Mouse (Mus musculus) forebrain, embryonic 12.5 days (tissue): ENCODE results near the gene Cd247. TPM values are rescaled to one million over a fixed set of nuclear protein-coding genes. Genes with fewer than 3 reads are reported as not detected.

Experiments used
- ATAC-seq: fragments of 200-750 bp; cut with Nextera tagmentation; 2 replicates; pipeline ENCODE4 v1.8.0; 2017; ENCODE audit warnings: moderate TSS enrichment; ENCODE audit not compliant: low FRiP score
- H3K27ac ChIP-seq: fragments of 300-500 bp; sonication (generic); 2 replicates; pipeline ENCODE4 v1.5.1; 2016; ENCODE audit warnings: mild to moderate bottlenecking
- H3K27me3 ChIP-seq: fragments of 300-500 bp; sonication (generic); 2 replicates; pipeline ENCODE4 v1.6.1; 2016; ENCODE audit warnings: mild to moderate bottlenecking
- H3K36me3 ChIP-seq: fragments of 300-500 bp; sonication (generic); replicated peaks from 2 replicates; pipeline ENCODE4 v1.6.1; 2016; ENCODE audit warnings: mild to moderate bottlenecking
- H3K4me1 ChIP-seq: fragments of 300-500 bp; sonication (generic); 2 replicates; pipeline ENCODE4 v1.6.1; 2016
- H3K4me2 ChIP-seq: fragments of 300-500 bp; sonication (generic); 2 replicates; pipeline ENCODE4 v1.6.1; 2016; ENCODE audit warnings: mild to moderate bottlenecking, moderate library complexity
- H3K4me3 ChIP-seq: fragments of 300-500 bp; sonication (generic); replicated peaks from 2 replicates; pipeline ENCODE4 v1.5.1; 2016; ENCODE audit warnings: mild to moderate bottlenecking
- H3K9ac ChIP-seq: fragments of 300-500 bp; sonication (generic); 2 replicates; pipeline ENCODE4 v1.6.1; 2016; ENCODE audit warnings: mild to moderate bottlenecking
- H3K9me3 ChIP-seq: fragments of 300-500 bp; sonication (generic); 2 replicates; pipeline ENCODE4 v1.6.1; 2016
- WGBS: fragments of 180-500 bp; shearing (Covaris S2); methylation state at CpG from one replicate; pipeline ENCODE4 v1.1.7; 2016; 5-methylcytosine and 5-hydroxymethylcytosine counted together
- polyA plus RNA-seq: library from polyadenylated mRNA; unstranded; fragments of >200 nt; fragmentation: Nextera tagmentation; extraction: Ambion mirVana; gene quantifications from 2 replicates; pipeline ENCODE4 v1.2.1, GENCODE M21; 2016

Cd247 gene
- polyA plus RNA-seq, 1 experiment from 2014 or later, result 1.1 TPM

DNA sequence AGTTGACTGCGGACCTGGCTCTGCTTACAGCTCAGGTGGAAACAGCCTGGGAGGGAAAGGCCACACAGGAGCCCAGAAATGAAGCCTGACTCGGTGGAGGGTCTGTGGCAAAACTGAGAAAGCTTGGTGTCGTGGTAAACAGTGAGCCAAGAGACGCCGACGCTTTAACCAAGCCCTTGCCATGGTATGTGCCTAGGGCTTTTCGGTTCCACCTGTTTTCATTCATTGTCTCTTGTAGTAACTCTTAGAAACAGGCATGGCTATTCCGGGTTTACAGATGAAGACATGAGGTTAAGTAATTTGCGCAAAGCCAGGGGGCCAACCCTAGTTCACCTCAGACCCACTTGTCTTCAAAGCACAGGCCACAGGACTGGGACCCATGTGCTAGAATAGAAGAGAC, 23.9 kb upstream of the Cd247 start:
- Histone ChIP-seq H3K27ac (no peak overlapping the region), H3K36me3 (no peaks in the 10 kb centered on the region), H3K27me3 (peaks cover 31% of the 10 kb centered on the region), H3K4me3 (peak overlapping the region; percentile 73), H3K9ac (peak overlapping the region; percentile 70; the same call in 1 of the 2 replicates), H3K4me1 (peaks cover 13% of the 10 kb centered on the region), H3K4me2 (peak overlapping the region; percentile 87), H3K9me3 (no peaks in the 10 kb centered on the region)
- no peak for ATAC-seq
- WGBS, result 53% methylated on average over 9 of the region's 9 CpGs

DNA sequence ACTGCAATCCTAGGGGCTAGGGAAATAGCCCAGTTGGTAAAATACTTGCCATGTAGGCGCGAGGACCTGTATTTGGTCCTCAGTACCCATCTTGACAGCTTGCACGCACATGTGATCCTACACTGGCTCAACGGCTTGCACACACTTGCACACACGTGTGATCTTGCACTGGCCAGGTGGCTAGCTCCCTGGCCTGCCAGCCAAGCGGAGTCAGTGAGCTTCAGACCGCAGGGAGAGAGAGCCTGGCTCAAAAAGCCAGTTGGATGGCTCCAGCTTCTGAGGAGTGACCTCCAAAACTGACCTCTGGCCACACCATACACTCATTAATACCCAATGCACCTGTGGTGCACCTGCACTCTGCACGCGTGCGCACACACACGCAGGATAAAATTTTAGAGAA, 23.4 kb upstream of the Cd247 start:
- Histone ChIP-seq H3K9me3 (no peaks in the 10 kb centered on the region), H3K36me3 (no peaks in the 10 kb centered on the region), H3K27ac (no peak overlapping the region), H3K4me1 (peaks cover 13% of the 10 kb centered on the region), H3K27me3 (peaks cover 31% of the 10 kb centered on the region), H3K4me3 (no peak overlapping the region), H3K4me2 (peak overlapping the region; percentile 87; the same call in 1 of the 2 replicates), H3K9ac (no peak overlapping the region)
- WGBS, result 86% methylated on average over 11 of the region's 11 CpGs
- ATAC-seq, result no peak

DNA sequence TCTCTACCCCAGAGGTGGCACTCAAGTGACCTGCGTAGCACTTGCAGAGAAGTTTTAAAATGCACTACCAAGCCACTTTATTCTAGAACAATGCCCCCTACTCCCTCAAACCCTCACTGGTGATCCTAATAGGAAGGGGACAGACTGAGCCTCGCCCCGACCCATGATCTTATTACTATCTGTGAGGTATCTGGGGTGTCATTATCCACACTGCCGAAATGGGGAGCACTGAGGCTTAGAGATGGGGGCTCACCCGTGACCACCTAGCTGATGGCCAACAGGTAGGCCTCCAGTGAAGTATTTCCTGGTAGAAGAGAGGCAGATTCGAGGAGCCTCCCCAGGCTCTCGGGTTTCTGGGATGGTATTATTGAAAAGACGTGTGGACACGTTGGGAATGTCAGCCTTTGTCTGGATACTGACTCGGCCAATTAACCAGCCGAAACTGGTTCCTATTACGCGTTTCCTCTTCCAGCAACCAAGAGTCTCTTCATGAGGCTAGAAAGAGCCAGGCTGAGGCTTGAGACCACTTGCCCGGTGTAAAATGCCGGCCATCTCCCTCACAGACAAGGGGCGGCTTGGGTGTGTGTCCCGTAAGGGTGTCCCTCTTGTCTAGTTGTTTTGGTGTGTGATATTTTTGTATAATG, 22.7 kb upstream of the Cd247 start:
- peaks cover 13% of the 10 kb centered on the region for H3K4me1 ChIP-seq
- H3K27me3 ChIP-seq, result peaks cover 31% of the 10 kb centered on the region
- 76% methylated on average over 17 of the region's 17 CpGs for WGBS
- H3K4me3 ChIP-seq, result no peak overlapping the region
- no peaks in the 10 kb centered on the region for H3K9me3 ChIP-seq
- H3K36me3 ChIP-seq, result no peaks in the 10 kb centered on the region
- H3K9ac ChIP-seq, result no peak overlapping the region
- H3K27ac ChIP-seq, result no peak overlapping the region
- no peak for ATAC-seq
- no peak overlapping the region for H3K4me2 ChIP-seq

DNA sequence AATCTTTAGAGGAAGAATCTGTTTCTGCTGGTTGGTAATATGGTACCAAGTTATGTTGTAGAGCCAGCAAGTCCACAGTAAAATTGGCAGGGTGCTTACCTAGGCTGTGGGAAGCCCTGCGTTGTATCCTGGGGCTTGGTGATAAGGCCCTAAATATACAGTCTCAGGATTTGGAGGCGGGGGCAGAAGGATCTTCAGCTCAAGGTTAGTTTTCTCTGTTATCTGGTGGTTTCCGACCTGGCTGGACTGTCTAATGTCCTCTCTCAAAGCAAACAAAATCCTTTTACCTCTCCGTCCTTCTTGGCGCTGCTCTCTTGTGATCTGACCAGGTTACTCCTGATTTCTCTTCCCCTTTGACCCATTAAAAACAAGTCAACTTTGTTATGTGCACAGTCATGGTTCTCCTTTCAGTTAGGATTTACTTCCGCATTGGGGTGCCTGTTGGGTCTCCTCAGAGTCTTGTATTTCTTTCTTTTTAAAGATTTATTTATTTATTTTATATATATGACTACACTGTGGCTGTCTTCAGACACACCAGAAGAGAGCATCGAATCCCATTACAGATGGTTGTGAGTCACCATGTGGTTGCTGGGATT, 22.1 kb upstream of the Cd247 start:
- Histone ChIP-seq H3K36me3 (no peaks in the 10 kb centered on the region), H3K4me3 (no peak overlapping the region), H3K9me3 (no peaks in the 10 kb centered on the region), H3K4me1 (peaks cover 15% of the 10 kb centered on the region), H3K27ac (no peak overlapping the region), H3K27me3 (peaks cover 31% of the 10 kb centered on the region), H3K9ac (no peak overlapping the region), H3K4me2 (no peak overlapping the region)
- WGBS, result 89% methylated on average over 7 of the region's 7 CpGs
- ATAC-seq, result no peak

DNA sequence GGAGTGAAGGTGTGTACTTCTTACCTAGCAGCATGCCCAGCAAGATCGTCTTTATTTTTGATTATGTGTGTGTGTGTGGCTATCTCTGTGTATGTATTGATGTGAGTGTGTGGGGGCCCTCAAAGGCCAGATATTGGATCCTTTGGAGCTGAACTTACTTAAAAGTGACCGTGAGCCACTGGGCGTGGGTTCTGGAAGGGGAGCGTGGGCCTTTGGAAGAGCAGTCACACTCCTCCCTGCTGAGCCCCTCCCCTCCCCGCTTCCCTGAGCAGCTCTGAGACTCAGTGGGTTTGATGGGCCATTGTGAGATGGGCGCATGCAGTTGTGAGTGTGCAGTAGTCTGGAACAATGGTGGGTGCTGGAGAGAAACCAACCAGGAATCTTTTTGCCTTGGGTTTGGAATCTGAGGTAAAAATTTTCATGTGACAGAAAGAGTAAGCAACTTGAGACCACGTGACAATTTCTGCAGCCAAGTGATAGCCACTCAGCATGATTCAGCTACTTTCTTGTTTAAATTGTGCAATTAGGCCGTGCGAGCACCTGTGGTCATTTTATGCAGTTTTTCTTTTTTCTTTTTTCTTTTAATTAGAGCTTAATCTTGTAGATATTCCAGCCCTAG, 19.5 kb upstream of the Cd247 start:
- H3K4me3 ChIP-seq, result no peak overlapping the region
- H3K4me1 ChIP-seq, result peaks cover 19% of the 10 kb centered on the region
- H3K27me3 ChIP-seq, result peaks cover 40% of the 10 kb centered on the region
- H3K9me3 ChIP-seq, result no peaks in the 10 kb centered on the region
- no peak for ATAC-seq
- no peak overlapping the region for H3K4me2 ChIP-seq
- WGBS, result 80% methylated on average over 9 of the region's 9 CpGs
- H3K27ac ChIP-seq, result no peak overlapping the region
- no peak overlapping the region for H3K9ac ChIP-seq
- H3K36me3 ChIP-seq, result no peaks in the 10 kb centered on the region

DNA sequence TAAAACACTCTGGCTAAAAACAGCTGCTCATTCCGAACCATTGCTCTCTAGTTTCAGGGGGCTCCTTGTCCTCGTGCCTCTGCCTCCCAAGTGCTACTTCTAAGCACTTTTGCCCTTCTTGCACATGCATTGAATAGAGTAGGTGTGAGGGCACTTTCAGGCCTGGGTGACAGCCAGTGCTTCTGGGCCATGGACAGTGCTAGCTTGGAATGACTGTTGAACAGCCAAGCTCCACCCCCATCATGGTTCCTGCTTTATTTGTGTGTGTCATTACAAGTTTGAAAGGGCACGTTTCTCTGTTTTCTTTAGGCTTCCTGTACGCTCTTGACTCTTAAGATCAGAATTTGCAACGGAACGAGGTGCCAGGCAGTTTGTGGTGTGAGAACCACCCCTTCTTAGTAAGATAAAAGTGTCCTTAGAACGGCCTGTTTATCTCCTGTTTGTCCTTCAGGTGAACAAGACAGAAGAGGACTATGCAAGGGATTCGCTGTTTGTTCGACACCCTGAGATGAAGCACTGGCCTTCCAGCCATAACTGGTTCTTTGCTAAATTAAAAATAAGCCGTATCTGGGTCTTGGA, 18.2 kb upstream of the Cd247 start:
- H3K9me3 ChIP-seq, result no peaks in the 10 kb centered on the region
- peaks cover 10% of the 10 kb centered on the region for H3K4me1 ChIP-seq
- no peak overlapping the region for H3K27ac ChIP-seq
- 89% methylated on average over 10 of the region's 10 CpGs for WGBS
- no peak overlapping the region for H3K4me2 ChIP-seq
- H3K9ac ChIP-seq, result no peak overlapping the region
- H3K4me3 ChIP-seq, result no peak overlapping the region
- no peaks in the 10 kb centered on the region for H3K36me3 ChIP-seq
- H3K27me3 ChIP-seq, result peaks cover 28% of the 10 kb centered on the region; the same call in 1 of the 2 replicates
- ATAC-seq, result no peak

DNA sequence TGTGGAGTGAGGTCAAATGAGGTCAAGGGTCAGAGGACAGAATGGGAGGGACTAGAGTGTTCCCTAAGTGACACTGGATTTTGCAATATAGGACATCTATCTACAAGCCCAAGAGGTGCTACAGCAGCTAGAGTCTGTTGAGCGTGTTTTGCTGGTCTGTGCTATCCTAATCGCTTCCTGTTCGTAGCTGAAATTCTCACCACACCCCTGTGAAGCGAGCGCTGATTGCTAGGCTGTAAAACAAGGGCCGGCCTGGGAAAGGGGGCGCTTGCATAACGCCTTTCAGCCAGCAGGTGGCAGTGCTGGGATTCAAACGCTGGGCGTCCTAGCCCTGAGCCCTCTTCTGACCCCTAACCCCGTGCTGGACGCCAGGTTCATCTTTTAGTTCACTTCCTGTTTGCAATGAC, 17.0 kb upstream of the Cd247 start:
- Histone ChIP-seq H3K9ac (no peak overlapping the region), H3K4me1 (peaks cover 11% of the 10 kb centered on the region), H3K27me3 (peaks cover 25% of the 10 kb centered on the region; the same call in 1 of the 2 replicates), H3K27ac (no peak overlapping the region), H3K4me2 (peak overlapping the region; percentile 2; the same call in 1 of the 2 replicates), H3K4me3 (no peak overlapping the region), H3K36me3 (no peaks in the 10 kb centered on the region), H3K9me3 (no peaks in the 10 kb centered on the region)
- peak; percentile 67 for ATAC-seq
- WGBS, result 2% methylated on average over 12 of the region's 12 CpGs

DNA sequence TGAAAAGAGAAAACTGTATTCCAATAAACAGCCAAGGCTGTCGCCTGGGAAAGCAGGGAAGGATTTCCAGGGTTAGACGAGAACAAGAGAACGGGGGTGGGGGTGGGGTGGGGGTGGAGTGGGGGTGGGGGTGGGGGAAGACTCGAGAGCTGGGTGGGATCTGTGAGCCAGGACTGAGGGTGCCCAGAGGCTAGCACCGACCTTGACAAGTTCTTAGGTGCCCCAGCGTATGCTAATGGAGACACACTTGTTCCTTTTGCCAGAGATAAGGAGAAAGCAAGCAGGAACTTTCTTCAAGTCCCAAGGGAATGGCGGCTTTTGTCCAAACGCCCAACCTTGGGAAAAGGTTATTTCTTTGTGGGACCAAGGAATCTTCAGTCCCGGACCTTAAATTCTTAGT, 16.5 kb upstream of the Cd247 start:
- ATAC-seq, result no peak
- no peak overlapping the region for H3K9ac ChIP-seq
- H3K4me1 ChIP-seq, result peaks cover 16% of the 10 kb centered on the region
- no peaks in the 10 kb centered on the region for H3K36me3 ChIP-seq
- H3K4me2 ChIP-seq, result peak overlapping the region; percentile 2; the same call in 1 of the 2 replicates
- no peaks in the 10 kb centered on the region for H3K9me3 ChIP-seq
- no peak overlapping the region for H3K27ac ChIP-seq
- 52% methylated on average over 9 of the region's 9 CpGs for WGBS
- no peak overlapping the region for H3K4me3 ChIP-seq
- H3K27me3 ChIP-seq, result peaks cover 27% of the 10 kb centered on the region; the same call in 1 of the 2 replicates

DNA sequence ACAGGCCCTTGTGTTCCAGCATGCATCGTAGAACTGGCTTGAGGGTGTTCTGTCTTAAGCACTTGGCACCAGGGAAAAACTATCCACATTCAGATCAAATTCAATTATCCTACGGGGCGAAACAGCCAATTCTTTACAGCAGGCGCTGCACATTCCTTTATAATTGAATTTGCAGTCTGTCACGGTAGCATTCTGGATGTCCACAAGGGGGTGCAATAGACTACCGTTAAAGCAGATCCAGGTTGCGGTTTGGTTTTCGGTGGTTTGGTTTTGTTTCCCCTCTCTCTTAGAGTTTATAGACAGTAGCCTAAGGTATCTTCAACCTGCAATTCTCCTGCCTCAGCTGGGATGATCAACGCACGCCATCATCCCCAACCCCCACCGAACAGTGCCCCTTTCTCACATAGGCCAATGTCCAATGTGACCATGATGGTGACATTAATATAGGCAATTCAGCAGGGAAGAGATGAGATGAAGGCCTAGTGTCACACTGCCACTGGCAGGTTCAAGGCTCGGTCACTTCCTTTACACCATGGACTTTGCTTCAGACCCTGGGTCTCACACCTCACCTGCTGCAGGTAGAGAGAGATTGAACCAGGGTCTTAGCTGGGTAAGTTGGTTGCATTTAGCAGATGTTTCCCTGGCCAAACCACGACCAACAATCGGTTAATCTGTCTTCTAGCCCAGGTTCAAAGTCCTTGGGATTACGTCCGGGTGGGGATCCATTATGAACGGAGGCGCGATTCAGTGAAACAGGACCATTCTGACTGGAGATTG, 12.8 kb upstream of the Cd247 start:
- 46% methylated on average over 19 of the region's 19 CpGs for WGBS
- Histone ChIP-seq H3K4me1 (peaks cover 22% of the 10 kb centered on the region), H3K9ac (no peak overlapping the region)

DNA sequence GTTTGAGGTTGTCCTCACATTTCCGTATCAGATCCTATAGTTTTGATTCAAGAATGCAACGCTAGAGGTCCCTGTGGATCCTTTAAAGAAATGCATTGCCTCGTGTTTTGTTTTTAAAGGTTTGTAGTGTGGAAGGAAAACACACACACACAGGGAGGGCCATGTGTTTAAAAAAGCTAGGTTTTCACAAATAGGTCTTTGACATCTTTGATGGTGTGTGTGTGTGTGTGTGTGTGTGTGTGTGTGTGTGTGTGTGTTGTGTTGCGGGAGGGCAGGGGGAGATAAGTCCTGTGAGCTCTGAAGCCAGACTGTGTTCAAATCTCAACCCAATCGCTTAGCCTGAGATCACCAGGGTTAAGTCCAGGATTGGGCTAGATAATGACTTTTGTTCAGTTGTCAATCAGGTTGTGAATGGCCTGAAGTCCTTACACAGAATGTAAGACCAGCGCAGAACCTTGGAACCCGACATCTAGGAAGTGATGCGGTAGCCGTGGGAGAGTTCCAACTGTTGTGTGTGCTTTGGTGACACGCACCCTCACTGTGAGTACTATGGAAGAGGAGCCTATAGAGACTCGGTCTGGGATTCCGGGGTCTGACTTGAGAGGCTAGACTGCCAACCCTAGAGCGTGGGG, 8.4 kb upstream of the Cd247 start:
- peak; percentile 60 for ATAC-seq
- no peaks in the 10 kb centered on the region for H3K36me3 ChIP-seq
- H3K27me3 ChIP-seq, result peaks cover 32% of the 10 kb centered on the region
- H3K9me3 ChIP-seq, result no peaks in the 10 kb centered on the region
- peak overlapping the region; percentile 34 for H3K4me3 ChIP-seq
- H3K4me1 ChIP-seq, result peaks cover 17% of the 10 kb centered on the region
- 2% methylated on average over 13 of the region's 13 CpGs for WGBS
- H3K27ac ChIP-seq, result no peak overlapping the region
- no peak overlapping the region for H3K9ac ChIP-seq
- H3K4me2 ChIP-seq, result peak overlapping the region; percentile 60

More for the DNA sequence above, 12.8 kb upstream of the Cd247 start:
- Histone ChIP-seq H3K27me3 (peaks cover 28% of the 10 kb centered on the region), H3K4me3 (no peak overlapping the region), H3K27ac (no peak overlapping the region), H3K9me3 (no peaks in the 10 kb centered on the region), H3K36me3 (no peaks in the 10 kb centered on the region), H3K4me2 (no peak overlapping the region)
- ATAC-seq, result 0 out of 2 replicates have a peak, but pooled peaks have one; percentile 15

DNA sequence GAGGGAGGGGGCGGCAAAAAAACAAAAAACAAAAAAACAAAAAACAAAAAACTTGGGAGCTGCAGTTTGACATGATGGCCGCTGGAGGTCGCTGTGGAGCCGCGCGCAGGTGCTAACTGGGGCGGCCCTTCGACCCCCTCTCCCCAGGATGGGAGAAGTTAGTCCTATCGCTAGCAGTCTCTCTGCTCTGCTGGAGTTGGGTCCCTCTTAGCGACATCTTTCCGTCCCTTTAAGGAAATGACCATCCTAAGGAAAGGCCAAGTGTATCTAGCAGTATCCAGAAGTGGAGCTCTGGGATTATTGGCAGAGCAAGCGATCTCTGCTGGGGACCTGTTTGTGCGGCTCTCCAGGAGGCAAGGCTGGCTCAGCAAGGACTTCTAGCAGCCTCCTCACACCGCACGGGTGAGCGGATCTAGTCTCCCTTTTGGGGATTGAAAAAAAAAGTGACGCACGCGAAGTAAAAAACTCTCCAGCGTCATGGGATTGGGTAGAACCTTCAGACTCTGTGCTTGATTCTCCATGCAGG, 7.8 kb upstream of the Cd247 start:
- peak overlapping the region; percentile 34 for H3K4me3 ChIP-seq
- H3K27ac ChIP-seq, result no peak overlapping the region; the same call in 1 of the 2 replicates
- peaks cover 15% of the 10 kb centered on the region for H3K4me1 ChIP-seq
- peaks cover 32% of the 10 kb centered on the region for H3K27me3 ChIP-seq
- H3K9me3 ChIP-seq, result no peaks in the 10 kb centered on the region
- 2% methylated on average over 20 of the region's 20 CpGs for WGBS
- ATAC-seq, result peak; percentile 74; the same call in 1 of the 2 replicates
- no peak overlapping the region for H3K9ac ChIP-seq
- H3K4me2 ChIP-seq, result peak overlapping the region; percentile 60
- no peaks in the 10 kb centered on the region for H3K36me3 ChIP-seq
